Mouse (Mus musculus): ENCODE results near the gene H2-M1. TPM values are rescaled to one million over a fixed set of nuclear protein-coding genes. Genes with fewer than 3 reads are reported as not detected.

The H2-M1 gene
- not detected for total RNA-seq (2021)
- long read RNA-seq, experiment 1: 0 reads
- long read RNA-seq, experiment 2: 0 reads

DNA sequence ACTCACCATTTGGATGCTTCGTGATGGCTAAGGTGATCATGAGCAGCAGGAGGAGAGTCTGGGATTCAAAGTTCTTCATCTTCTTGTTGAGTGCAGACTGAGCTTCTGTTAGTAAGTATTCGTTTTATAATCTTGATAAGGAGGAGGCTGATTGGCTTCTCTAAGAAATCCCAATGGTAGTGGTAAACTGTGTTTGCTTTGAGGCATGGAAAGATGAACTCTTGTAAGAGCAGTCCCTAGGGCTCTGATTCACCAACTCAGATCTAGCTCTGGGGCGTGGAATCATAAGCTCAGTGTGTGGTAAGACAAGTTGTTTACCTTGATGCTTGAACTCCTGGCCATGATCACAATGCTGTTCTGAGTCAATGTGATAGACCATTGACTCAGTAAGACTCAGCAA lies at the start of gene H2-M1:
Gene H2-M1, minus strand, starts transcription at position 101 of the 400 bp plus-strand sequence.
- no peak for DNase-seq (ENCODE audit: low spot score in 2 of 2)

DNA sequence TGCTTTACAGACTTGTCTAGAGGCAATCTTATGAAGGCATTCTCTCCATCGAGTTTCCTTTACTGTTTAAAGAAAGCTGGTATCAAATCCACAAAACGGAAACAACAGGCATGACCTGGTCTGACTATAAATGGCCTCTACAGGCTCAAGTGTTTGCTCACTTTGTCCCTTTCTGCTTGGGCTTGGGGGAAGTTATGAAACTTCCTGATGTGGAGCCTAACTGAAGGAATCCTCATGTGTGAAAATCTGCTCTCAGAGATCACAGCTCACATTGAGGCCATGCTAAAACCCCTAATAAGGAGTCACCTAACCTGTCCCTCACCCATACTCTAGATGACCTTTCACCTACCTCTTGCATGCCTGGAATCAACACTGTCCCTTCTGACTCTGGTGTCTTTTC lies 25.7 kb upstream of the H2-M1 start:
- no peak for DNase-seq (ENCODE audit: low spot score in 2 of 2)

DNA sequence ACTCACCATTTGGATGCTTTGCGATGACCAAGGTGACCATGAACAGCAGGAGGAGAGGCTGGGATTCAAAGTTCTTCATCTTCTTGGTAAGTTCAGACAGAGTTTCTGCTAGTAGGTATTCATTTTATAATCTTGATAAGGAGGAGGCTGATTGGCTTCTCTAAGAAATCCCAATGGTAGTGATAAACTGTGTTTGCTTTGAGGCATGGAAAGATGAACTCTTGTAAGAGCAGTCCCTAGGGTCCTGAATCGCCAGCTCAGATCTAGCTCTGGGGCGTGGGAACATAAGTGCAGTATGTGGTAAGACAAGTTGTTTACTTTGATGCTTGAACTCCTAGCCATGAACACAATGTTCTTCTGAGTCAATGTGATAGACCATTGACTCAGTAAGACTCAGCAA lies 29.5 kb downstream of the H2-M1 start, which contains the start of gene H2-M9:
Gene H2-M9, minus strand, starts transcription at position 101 of the 400 bp plus-strand sequence.
- DNase-seq (ENCODE audit: low spot score in 2 of 2): no peak

Other genes starting within 250 kb of the H2-M1 start
- not detected for gene H2-M10.4, start 209.9 kb downstream of the H2-M1 start, total RNA-seq (2021)
- gene H2-M11, start 125.1 kb downstream of the H2-M1 start, total RNA-seq (2021): not detected
- gene H2-M9, start 29.6 kb downstream of the H2-M1 start, total RNA-seq (2021): not detected
- gene H2-M10.5, start 100.7 kb upstream of the H2-M1 start, total RNA-seq (2021): not detected
- not detected for gene H2-M10.6, start 140.0 kb upstream of the H2-M1 start, total RNA-seq (2021)
- gene Trim26, start 164.9 kb upstream of the H2-M1 start, total RNA-seq (2021): 10 to 100 TPM; 23.5 to 27.1 TPM
- gene Trim15, start 195.0 kb upstream of the H2-M1 start, total RNA-seq (2021): not detected
- not detected for gene Trim10, start 197.4 kb upstream of the H2-M1 start, total RNA-seq (2021)
- not detected for gene Trim40, start 217.9 kb upstream of the H2-M1 start, total RNA-seq (2021)
- gene Trim31, start 225.9 kb upstream of the H2-M1 start, total RNA-seq (2021): not detected